Mouse (Mus musculus) right cerebral cortex, postnatal 36 days (tissue): ENCODE measurements at regions not wholly inside any gene's neighbourhood (a gene's known extent, or its start where the extent isn't known, plus 50 kb on each side); places are given as distances from the start of the nearest gene placed in this dataset.
"Not testable (repeated sequence)": the region's sequence is repeated elsewhere in the genome, so short reads cannot be mapped to it uniquely, and the experiment has no call there.

Experiments
- DNase-seq, 2 experiments: peaks; one replicate each; pipeline ENCODE4 v3.0.0; 2022; ENCODE audit warnings: low spot score in 2 of 2, mixed read lengths in 1 of 2

DNA sequence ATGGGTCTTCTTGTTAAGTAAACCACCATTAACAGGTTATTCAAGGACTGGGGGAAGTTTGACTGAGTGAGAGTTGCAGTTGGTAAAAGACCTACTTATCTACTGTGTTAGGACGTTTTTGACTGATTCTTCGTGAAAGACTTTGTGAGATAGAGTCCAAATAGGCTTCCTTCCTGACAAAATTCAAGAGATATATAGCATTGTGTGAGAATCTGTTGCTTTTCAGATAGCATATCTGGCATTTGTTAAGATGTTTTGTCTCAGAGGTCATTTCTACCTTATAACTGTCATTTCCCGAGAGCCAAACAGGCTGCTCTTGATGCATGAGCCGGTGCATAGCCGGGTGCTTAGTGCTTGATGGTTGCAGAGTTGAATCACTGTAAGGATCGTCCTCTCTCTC, 214.8 kb downstream of the Pten start:
- DNase-seq, result no peak

GRCm38 (mm10) chr19:32973130-32973529, 215.8 kb downstream of the Pten start:
- no peak for DNase-seq

DNA sequence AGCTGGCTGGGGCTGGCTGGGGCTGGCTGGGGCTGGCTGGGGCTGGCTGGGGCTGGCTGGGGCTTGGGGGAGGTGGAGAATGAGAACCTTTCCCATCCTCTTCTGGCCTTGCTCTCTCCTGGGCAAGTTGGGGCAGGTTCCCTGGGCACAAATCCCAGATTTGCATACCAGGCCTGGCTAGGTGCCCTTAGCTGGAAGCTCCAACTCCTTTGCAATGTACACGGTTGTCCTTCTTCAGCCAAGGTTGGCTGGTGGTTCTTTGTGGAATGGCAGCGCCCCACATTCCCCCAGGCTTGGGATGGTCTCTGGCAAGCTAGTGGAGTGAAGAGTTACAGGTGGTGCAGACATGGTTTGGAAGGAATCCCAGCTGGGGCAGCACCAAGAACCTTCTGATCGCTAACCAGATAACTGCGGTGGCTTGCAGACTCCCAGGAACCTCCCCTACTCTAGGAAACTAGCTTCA, 217.5 kb downstream of the Pten start:
- no peak for DNase-seq

- no peak for DNase-seq
Observed at GRCm38 (mm10) chr19:32975303-32975702, 218.0 kb downstream of the Pten start.

DNA sequence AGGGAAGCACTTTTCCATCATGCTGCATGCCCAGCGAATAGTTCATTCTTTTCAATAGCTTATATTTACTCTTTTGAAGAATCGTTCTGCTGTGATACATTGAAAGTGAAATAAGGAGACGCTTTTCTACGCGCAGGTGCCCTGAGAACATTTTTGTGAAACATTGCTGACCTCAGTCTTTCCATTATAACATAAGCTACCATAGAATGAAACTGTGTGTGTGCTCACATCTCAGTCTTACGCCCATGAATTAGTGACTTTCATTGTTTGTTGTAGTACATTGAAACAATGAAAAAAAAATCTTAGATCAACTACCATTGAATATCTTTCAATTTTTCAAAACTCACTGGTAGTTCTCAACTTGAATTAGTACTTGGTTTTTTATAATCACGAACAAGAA, 219.2 kb downstream of the Pten start:
- DNase-seq, result no peak

GRCm38 (mm10) chr19:32978037-32978745, 220.9 kb downstream of the Pten start:
- DNase-seq, result no peak

DNA sequence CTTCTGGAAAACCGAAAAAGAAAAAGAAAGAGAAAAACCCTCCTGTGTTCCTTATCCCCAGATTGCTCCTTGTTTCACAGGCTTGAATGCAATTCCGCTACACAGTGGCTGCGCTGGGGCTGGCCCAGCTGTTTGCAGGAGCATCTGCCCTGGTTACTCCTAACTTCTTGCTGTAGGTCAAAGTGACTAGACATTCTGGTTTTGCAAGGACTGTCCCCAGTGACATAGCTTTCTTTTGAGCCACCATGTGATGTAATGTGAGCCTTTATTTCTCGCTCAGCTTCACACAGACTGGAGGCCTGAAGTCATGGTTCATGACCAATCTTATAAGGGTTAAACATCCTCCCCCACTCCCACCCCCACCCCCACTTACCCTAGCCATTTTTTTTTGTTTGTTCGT, 222.8 kb downstream of the Pten start:
- no peak for DNase-seq

DNA sequence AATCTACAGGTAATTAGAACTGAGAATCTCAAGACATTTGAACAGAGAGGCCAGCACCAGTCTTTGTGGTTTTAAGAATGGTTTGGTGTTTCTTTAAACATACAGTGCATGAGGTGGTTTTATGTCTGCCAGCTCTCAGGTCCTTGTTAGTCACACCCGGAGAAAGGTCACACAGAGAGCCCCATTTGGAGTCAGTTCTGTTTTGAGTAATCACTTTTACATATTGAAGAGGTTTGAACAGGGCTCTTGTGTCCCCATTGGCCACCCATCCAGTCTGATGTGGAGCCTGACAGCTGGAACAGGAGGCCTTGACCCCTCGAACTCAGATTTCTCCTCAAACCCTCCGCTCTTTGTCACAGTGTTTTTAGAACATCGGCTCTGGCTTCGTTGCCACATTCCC, 231.4 kb downstream of the Pten start:
- no peak for DNase-seq

GRCm38 (mm10) chr19:32989346-32989745, 232.0 kb downstream of the Pten start:
- no peak for DNase-seq

DNA sequence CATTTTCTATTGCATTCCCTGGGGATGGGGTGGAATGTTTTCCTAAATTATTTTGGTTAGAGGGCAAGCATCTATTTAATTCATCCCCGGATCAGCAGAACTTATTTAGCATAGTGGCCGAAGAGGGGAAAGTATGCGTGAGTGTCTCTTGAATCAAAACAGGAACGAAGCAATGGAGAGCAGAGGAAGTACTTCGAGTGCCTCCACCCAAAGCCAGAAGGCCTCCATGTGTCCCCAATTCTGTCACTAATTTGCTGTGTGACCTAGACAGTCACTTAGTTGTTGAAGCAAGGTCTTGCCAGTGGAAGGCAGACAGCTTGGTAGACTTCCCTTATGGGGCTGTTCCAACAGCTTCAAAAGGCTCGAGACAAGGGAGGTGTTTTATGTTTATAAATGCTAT, 233.3 kb downstream of the Pten start:
- no peak for DNase-seq

- DNase-seq, result no peak
Observed at GRCm38 (mm10) chr19:32998576-32999170, 241.4 kb downstream of the Pten start.

- no peak for DNase-seq
Observed at GRCm38 (mm10) chr19:33007582-33007981, 250.3 kb downstream of the Pten start.

DNA sequence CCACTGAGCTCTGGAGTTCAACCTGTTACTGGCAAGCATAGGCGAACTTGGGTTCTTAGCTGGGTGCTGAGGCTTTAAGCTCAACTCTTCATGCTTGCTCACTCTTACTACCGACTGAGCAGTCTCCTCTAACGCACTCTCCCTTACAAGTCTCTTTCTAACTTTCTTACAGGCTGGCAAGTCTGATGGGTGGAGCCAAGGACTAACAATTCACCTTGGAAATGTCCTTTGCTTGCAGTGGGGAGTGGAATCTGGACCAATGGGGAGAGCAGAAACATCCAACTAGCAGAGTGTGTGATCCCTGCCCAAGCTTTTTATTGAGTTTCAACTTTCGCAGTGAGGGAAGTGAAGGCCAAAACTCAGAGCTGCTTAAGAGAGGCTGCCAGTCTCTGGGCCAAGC, 250.8 kb downstream of the Pten start:
- no peak for DNase-seq

GRCm38 (mm10) chr19:33008794-33009193, 251.5 kb downstream of the Pten start:
- DNase-seq, result no peak

DNA sequence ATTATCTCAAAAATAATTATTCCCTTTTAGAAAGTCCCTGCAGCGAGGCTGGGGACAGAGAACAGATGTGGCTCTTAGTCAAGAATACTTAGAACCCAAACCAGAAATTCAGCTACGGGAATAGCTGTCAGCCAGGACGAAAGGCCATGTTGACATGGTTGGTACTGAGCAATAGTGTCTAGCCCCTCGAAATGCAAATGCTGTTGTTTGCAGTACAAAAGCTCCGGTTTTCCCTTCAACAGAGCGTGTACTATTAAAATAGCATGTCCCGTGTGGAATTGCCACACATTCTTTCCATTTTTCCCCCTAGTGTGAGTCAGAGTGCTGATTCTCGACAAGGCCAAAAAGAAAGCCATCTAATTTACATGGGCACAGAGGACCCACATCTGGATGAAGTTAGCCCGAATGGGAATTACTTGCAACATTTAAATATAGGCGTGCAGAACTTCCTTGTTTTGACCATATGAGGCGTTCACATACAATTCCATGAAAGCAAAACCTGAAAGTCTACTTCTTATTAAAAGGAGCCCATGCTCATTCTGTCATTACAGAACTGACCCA, 253.7 kb downstream of the Pten start:
- no peak for DNase-seq

DNA sequence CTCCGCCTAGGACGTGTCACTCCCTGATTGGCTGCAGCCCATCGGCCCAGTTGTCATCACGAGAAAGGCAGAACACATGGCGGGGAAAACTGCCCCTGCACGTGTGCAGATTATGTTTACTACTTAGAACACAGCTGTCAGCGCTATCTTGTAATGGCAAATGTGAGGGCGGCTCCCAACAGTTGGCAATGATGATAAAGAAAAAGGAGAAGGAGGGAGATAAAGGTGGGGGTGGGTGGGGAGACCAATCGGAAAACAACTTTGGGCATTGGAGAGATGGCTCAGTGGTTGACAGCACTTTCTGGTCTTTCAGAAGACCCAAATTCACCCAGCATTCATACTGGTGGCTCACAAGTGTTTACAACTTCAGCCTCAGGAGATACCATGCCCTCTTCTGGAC, 257.6 kb downstream of the Pten start:
- not testable (repeated sequence) for DNase-seq

GRCm38 (mm10) chr19:33021161-33021560, 263.9 kb downstream of the Pten start:
- no peak for DNase-seq

DNA sequence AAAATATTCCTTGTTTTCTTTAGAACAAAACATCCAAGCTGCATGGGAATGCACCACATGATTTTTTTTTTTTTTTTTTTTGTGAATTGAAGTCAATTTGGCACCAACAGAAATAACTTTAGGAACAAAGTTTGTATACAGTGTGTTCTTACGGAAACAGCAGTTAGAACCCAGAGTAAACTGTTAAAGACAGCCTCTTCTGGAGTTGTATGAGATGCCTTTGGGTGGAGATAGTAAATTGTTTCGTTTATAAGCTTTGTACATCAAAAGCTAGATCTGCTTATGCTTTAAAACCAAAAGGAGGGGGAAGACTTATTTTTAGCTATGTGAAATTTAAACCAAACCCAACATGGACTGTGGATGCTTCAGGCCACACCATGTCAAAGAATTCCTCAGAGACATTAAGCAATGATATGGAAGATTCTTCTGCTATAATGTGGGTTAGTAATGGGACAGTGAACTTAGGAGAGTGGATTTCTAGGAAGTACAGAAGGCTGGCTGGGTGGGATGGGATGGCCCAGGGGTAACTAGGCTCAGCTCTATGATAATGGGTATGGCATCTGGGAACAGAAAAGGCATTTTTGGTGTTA, 265.6 kb downstream of the Pten start:
- no peak for DNase-seq

DNA sequence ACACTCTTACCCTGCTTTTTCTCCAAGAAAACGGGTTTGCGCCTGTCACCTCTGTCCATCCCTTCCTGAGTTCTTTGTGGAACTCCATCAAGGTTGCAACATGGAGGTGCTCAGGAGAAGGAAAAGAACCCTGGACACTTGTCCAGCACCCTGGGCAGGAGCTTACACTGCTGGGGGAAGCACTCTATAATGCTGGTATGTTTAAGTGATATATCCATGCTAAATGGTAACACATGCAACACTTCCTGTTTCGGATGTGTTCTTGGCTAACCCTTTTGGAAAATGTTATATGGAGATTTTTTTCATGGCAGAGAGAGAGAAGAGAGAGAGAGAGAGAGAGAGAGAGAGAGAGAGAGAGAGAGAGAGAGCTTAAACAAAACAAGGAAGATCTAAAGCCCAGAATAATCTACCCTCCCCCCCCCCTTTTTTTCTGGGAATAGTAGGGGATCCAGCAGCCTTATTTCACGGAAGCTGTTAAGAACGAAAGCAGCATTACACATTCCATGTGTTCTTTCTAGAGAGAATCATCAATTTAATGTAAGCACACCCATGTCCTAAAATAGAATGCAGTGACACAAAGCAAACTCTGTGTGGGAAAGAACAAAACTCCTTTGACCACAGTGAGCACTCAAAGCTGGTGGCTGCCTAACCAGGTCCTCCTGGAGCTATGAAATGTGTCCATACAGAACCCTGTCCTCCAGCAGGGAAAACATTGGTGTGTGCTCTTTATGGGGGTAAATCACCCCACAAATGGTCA, 272.6 kb downstream of the Pten start:
- no peak for DNase-seq

DNA sequence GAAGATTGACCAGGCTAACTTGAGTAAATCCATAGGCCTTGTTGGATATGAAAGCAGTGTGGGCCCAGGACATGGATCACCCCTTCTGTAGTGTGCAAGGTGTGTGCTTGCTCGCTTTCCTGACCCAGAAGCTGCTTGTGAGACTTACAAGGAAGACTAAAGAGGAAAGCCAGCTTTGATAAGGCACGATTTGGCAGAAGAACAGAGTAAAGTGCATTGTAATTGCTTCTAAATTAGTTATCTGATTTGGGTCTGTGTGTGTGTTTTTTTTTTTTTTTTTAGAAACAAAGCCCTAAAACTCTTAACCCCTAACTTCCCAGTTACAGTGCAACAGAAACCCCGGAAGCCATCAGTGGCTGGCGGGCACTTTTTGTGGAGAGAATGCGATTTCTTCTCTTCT, 283.2 kb downstream of the Pten start:
- DNase-seq, result no peak

DNA sequence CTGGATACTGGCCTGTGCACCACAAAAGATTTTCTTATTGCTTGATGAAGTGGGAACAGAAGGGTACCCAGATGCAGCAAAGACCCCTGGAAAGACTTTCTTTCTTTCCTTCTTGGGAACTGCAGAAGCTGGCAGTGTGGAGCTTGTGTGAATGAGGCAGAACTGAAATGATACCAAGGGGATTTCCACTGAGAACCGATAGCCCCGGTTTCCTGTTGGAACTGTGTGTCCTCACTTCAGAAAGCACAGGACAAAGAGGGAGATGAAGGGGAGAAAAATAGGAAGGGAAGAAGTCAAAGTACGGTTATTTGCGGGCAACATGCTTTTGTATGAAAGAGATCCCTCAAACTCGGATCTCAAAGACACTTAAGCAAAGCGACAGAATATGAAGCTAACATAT, 283.7 kb downstream of the Pten start:
- DNase-seq, result no peak

- no peak for DNase-seq
Observed at GRCm38 (mm10) chr19:33042760-33043159, 285.5 kb downstream of the Pten start.
